Comparison of ENCODE assay signal across 9 mouse cellular contexts in genomic region chr7:100845026-100845400, GRCm38 (mm10). TPM values are rescaled to one million over a fixed set of nuclear protein-coding genes. Genes with fewer than 3 reads are reported as not detected.
A peak's percentile ranks its signal among the peaks of the same experiment; 100 is the strongest.
DNase-seq lines count a peak whose midpoint lies in the region; ATAC-seq lines count a peak whose summit lies in the region.
"Had no signal": no experiment of that assay in that cellular context is flagged by ENCODE, and none has a peak within 500 bp of the region (broad histone marks: within the 10 kb centered on the region; RNA-seq: fewer than 3 reads in every experiment).

No protein-coding gene starts in this region.

- no peak for ATAC-seq in kidney, embryonic 15.5 days (replicated peaks; ENCODE audit: low FRiP score)
- ATAC-seq in limb, embryonic 11.5 days (ENCODE audit: insufficient number of reproducible peaks, low FRiP score, low TSS enrichment, low read depth), result no peak

- H3K27ac ChIP-seq in kidney, embryonic 15.5 days, result peak overlapping the region; percentile 55
- H3K27ac ChIP-seq in limb, embryonic 11.5 days (replicated peaks; ENCODE audit: low read depth, low read length), result peak overlapping the region; percentile 48; the same call in 1 of the 2 replicates

- no peaks in the 10 kb centered on the region for H3K9me3 ChIP-seq in kidney, embryonic 15.5 days (replicated peaks)
- no peaks in the 10 kb centered on the region for H3K9me3 ChIP-seq in limb, embryonic 11.5 days (ENCODE audit: control insufficient read depth, low read length)

- no peak overlapping the region for H3K4me2 ChIP-seq in kidney, embryonic 15.5 days
- H3K4me2 ChIP-seq in limb, embryonic 11.5 days (ENCODE audit: low read depth, severe bottlenecking), result no peak overlapping the region

- no peak for DNase-seq in kidney, adult 11 months
- DNase-seq in spleen, postnatal 4 days (ENCODE audit: low spot score in 2 of 2), result peak; percentile 19 to 67
- DNase-seq in spleen, postnatal 14 days (ENCODE audit: low spot score in 2 of 2), result no peak
- no peak for DNase-seq in limb, embryonic 11.5 days (ENCODE audit: low spot score)
- DNase-seq in right cerebral cortex, adult 2 months (ENCODE audit: low spot score in 2 of 2), result no peak
- no peak for DNase-seq in testis, postnatal 10 days (ENCODE audit: low spot score)
- DNase-seq in left cerebral cortex, postnatal 10 days (ENCODE audit: extremely low spot score in 1 of 2, low spot score in 2 of 2), result no peak

- 0 out of 2 replicates have a peak, but pooled peaks cover 7% of the 10 kb centered on the region for H3K36me3 ChIP-seq in kidney, embryonic 15.5 days
- peaks cover 2% of the 10 kb centered on the region for H3K36me3 ChIP-seq in limb, embryonic 11.5 days (ENCODE audit: control insufficient read depth, insufficient read depth, low read length)

- intact Hi-C loops in left cerebral cortex, postnatal 10 days (cut with DNase I), result no loop called here

- H3K4me1 ChIP-seq in kidney, embryonic 15.5 days, result peaks cover 5% of the 10 kb centered on the region; the same call in 1 of the 2 replicates
- H3K4me1 ChIP-seq in limb, embryonic 11.5 days (ENCODE audit: control insufficient read depth, insufficient read depth, low read length), result peaks cover 10% of the 10 kb centered on the region

- no peak overlapping the region for H3K4me3 ChIP-seq in kidney, embryonic 15.5 days (replicated peaks)
- H3K4me3 ChIP-seq in limb, embryonic 11.5 days (ENCODE audit: low read depth, low read length), result no peak overlapping the region
- H3K4me3 ChIP-seq: myocyte had no signal

- H3K9ac ChIP-seq in kidney, embryonic 15.5 days, result no peak overlapping the region
- H3K9ac ChIP-seq in limb, embryonic 11.5 days (ENCODE audit: low read length), result no peak overlapping the region

- H3K27me3 ChIP-seq in kidney, embryonic 15.5 days, result no peaks in the 10 kb centered on the region
- no peaks in the 10 kb centered on the region for H3K27me3 ChIP-seq in limb, embryonic 11.5 days (ENCODE audit: control insufficient read depth, insufficient read depth, low read length)

RNA-seq across cellular contexts. Expression of gene Relt, which starts 18.2 kb away (rescaled TPM):
- polyA plus RNA-seq in kidney, embryonic 15.5 days (2015; fragmentation: Nextera tagmentation; extraction: Ambion mirVana), result 3.8 and 4.9 TPM in 2 replicates
- 2.6 and 4.1 TPM in 2 replicates for polyA plus RNA-seq in limb, embryonic 11.5 days (2014; fragmentation: Nextera tagmentation; extraction: Ambion mirVana)
- 1 to 10 TPM; 9.0 to 9.4 TPM for total RNA-seq in left cerebral cortex, postnatal 10 days (2021)

Comparison
In these comparisons a context has a peak if more than half of its experiments do, and no peak if none do; other contexts are left out.
1. DNase-seq: peak in spleen, postnatal 4 days (2 of 2); none in kidney, adult 11 months (single experiment), spleen, postnatal 14 days (0 of 2), limb, embryonic 11.5 days (single experiment), right cerebral cortex, adult 2 months (0 of 2), testis, postnatal 10 days (single experiment) and left cerebral cortex, postnatal 10 days (0 of 2).